Mouse (Mus musculus) intestine, postnatal 0 days (tissue): ENCODE data around the gene Itpr1. TPM values are rescaled to one million over a fixed set of nuclear protein-coding genes. Genes with fewer than 3 reads are reported as not detected.
A peak's percentile ranks its signal among the peaks of the same experiment; 100 is the strongest.

Source experiments
- ATAC-seq: fragments of 200-750 bp; cut with Nextera tagmentation; 2 replicates; pipeline ENCODE4 v1.8.0; 2017; ENCODE audit warnings: mild to moderate bottlenecking, moderate TSS enrichment, moderate library complexity
- H3K27ac ChIP-seq: fragments of 300-500 bp; sonication (generic); 2 replicates; pipeline ENCODE4 v1.5.1; 2014; ENCODE audit warnings: mild to moderate bottlenecking, low read depth, low read length, moderate library complexity
- H3K27me3 ChIP-seq: fragments of 300-500 bp; sonication (generic); replicated peaks from 2 replicates; pipeline ENCODE4 v1.6.1; 2014; ENCODE audit warnings: low read length, mixed read lengths; ENCODE audit not compliant: control insufficient read depth, insufficient read depth
- H3K36me3 ChIP-seq: fragments of 300-500 bp; sonication (generic); 2 replicates; pipeline ENCODE4 v1.6.1; 2014; ENCODE audit warnings: mild to moderate bottlenecking, moderate library complexity; ENCODE audit not compliant: control insufficient read depth, insufficient read depth
- H3K4me1 ChIP-seq: fragments of 300-500 bp; sonication (generic); replicated peaks from 2 replicates; pipeline ENCODE4 v1.6.1; 2014; ENCODE audit warnings: antibody characterized with exemption, low read length, mixed read lengths; ENCODE audit not compliant: control insufficient read depth, insufficient read depth
- H3K4me2 ChIP-seq: fragments of 300-500 bp; sonication (generic); replicated peaks from 2 replicates; pipeline ENCODE4 v1.6.1; 2014; ENCODE audit warnings: low read depth, mild to moderate bottlenecking, moderate library complexity
- H3K4me3 ChIP-seq: fragments of 300-500 bp; sonication (generic); 2 replicates; pipeline ENCODE4 v1.5.1; 2014; ENCODE audit warnings: low read depth, low read length
- H3K9ac ChIP-seq: fragments of 300-500 bp; sonication (generic); 2 replicates; pipeline ENCODE4 v1.6.1; 2014; ENCODE audit warnings: mild to moderate bottlenecking, low read depth, low read length
- H3K9me3 ChIP-seq: fragments of 300-500 bp; sonication (generic); 2 replicates; pipeline ENCODE4 v1.6.1; 2016; ENCODE audit warnings: mixed run types; ENCODE audit not compliant: control insufficient read depth
- CTCF ChIP-seq: sonication (generic); IDR thresholded peaks from 2 replicates; pipeline ENCODE4 v1.5.1; 2016; ENCODE audit warnings: low read depth, mild to moderate bottlenecking, control low read depth, antibody characterized with exemption, moderate library complexity
- WGBS: fragments of 180-500 bp; shearing (Covaris S2); extraction: QIAGEN DNeasy Blood & Tissue Kit; methylation state at CpG from one replicate; pipeline ENCODE4 v1.1.7; 2014; 5-methylcytosine and 5-hydroxymethylcytosine counted together
- polyA plus RNA-seq: library from polyadenylated mRNA; unstranded; fragments of >200 nt; fragmentation: Nextera tagmentation; extraction: Ambion mirVana; gene quantifications from 2 replicates; pipeline ENCODE4 v1.2.1, GENCODE M21; 2015

Gene Itpr1
- polyA plus RNA-seq, 1 experiment from 2014 or later = 6.4 TPM

GRCm38 (mm10) chr6:108235680-108236123, 22.8 kb downstream of the Itpr1 start:
- Histone ChIP-seq H3K27me3 (no peaks in the 10 kb centered on the region), H3K27ac (no peak overlapping the region), H3K36me3 (no peaks in the 10 kb centered on the region), H3K4me3 (no peak overlapping the region), H3K9me3 (no peaks in the 10 kb centered on the region), H3K4me1 (no peaks in the 10 kb centered on the region), H3K9ac (no peak overlapping the region), H3K4me2 (0 out of 2 replicates have a peak overlapping the region, but pooled peaks have one; percentile 14)
- TF ChIP-seq CTCF = no peak
- no peak for ATAC-seq
- 46% methylated on average over 13 of the region's 13 CpGs for WGBS

- Histone ChIP-seq H3K9me3 (no peaks in the 10 kb centered on the region), H3K27me3 (no peaks in the 10 kb centered on the region), H3K4me2 (no peak overlapping the region), H3K4me1 (no peaks in the 10 kb centered on the region), H3K9ac (no peak overlapping the region), H3K27ac (0 out of 2 replicates have a peak overlapping the region, but pooled peaks have one; percentile 21), H3K36me3 (no peaks in the 10 kb centered on the region), H3K4me3 (no peak overlapping the region)
- ATAC-seq = no peak
- 68% methylated on average over 9 of the region's 9 CpGs for WGBS
- no peak for TF ChIP-seq CTCF
Observed at GRCm38 (mm10) chr6:108236411-108236921, 23.6 kb downstream of the Itpr1 start.

- Histone ChIP-seq H3K9ac (no peak overlapping the region), H3K4me3 (no peak overlapping the region), H3K9me3 (no peaks in the 10 kb centered on the region), H3K4me2 (no peak overlapping the region), H3K27ac (no peak overlapping the region), H3K4me1 (no peaks in the 10 kb centered on the region), H3K27me3 (no peaks in the 10 kb centered on the region), H3K36me3 (no peaks in the 10 kb centered on the region)
- 80% methylated on average over 8 of the region's 8 CpGs for WGBS
- TF ChIP-seq CTCF = no peak
- no peak for ATAC-seq
Observed at GRCm38 (mm10) chr6:108236996-108237395, 24.1 kb downstream of the Itpr1 start.

- Histone ChIP-seq H3K36me3 (no peaks in the 10 kb centered on the region), H3K27me3 (no peaks in the 10 kb centered on the region), H3K4me2 (no peak overlapping the region), H3K9me3 (no peaks in the 10 kb centered on the region), H3K4me1 (no peaks in the 10 kb centered on the region), H3K9ac (no peak overlapping the region), H3K4me3 (no peak overlapping the region), H3K27ac (no peak overlapping the region)
- WGBS = 77% methylated on average over 8 of the region's 8 CpGs
- ATAC-seq = no peak
- TF ChIP-seq CTCF = no peak
Observed at GRCm38 (mm10) chr6:108237585-108237984, 24.7 kb downstream of the Itpr1 start.

- Histone ChIP-seq H3K4me2 (no peak overlapping the region), H3K4me3 (no peak overlapping the region), H3K36me3 (no peaks in the 10 kb centered on the region), H3K27ac (no peak overlapping the region), H3K9ac (no peak overlapping the region), H3K9me3 (no peaks in the 10 kb centered on the region), H3K27me3 (no peaks in the 10 kb centered on the region), H3K4me1 (no peaks in the 10 kb centered on the region)
- WGBS = 82% methylated on average over 4 of the region's 4 CpGs
- no peak for ATAC-seq
- no peak for TF ChIP-seq CTCF
Observed at GRCm38 (mm10) chr6:108238011-108238410, 25.1 kb downstream of the Itpr1 start.

- Histone ChIP-seq H3K36me3 (no peaks in the 10 kb centered on the region), H3K27me3 (no peaks in the 10 kb centered on the region), H3K9me3 (no peaks in the 10 kb centered on the region), H3K4me2 (no peak overlapping the region), H3K9ac (no peak overlapping the region), H3K4me3 (no peak overlapping the region), H3K27ac (no peak overlapping the region), H3K4me1 (no peaks in the 10 kb centered on the region)
- WGBS = 49% methylated on average over 4 of the region's 4 CpGs
- ATAC-seq = no peak
- no peak for TF ChIP-seq CTCF
Observed at GRCm38 (mm10) chr6:108239056-108239455, 26.2 kb downstream of the Itpr1 start.

- no peaks in the 10 kb centered on the region for H3K27me3 ChIP-seq
- no peak for ATAC-seq
- no peak overlapping the region for H3K4me3 ChIP-seq
- H3K4me2 ChIP-seq = no peak overlapping the region
- H3K4me1 ChIP-seq = no peaks in the 10 kb centered on the region
- no peaks in the 10 kb centered on the region for H3K36me3 ChIP-seq
- no peaks in the 10 kb centered on the region for H3K9me3 ChIP-seq
- H3K27ac ChIP-seq = no peak overlapping the region
- no peak for TF ChIP-seq CTCF
- 93% methylated on average over 1 of the region's 1 CpGs for WGBS
- H3K9ac ChIP-seq = no peak overlapping the region
Observed at GRCm38 (mm10) chr6:108240004-108240403, 27.1 kb downstream of the Itpr1 start.
